Mouse (Mus musculus): ENCODE results near the gene Cdc26.

GRCm38 (mm10) chr4:62385439-62385838, 23.0 kb downstream of the Cdc26 start:
- no peak for TF ChIP-seq MYOG (IDR thresholded peaks at IDR 0.05; ENCODE audit: control insufficient read depth, extremely low read depth, insufficient read length)
- TF ChIP-seq CTCF (IDR thresholded peaks at IDR 0.05; ENCODE audit: control insufficient read depth, insufficient read depth, insufficient read length), result no peak
- TF ChIP-seq MYOD1 (IDR thresholded peaks at IDR 0.05; ENCODE audit: control insufficient read depth, insufficient read length, low read depth), result no peak

Measured in C2C12 (cell line).